In the genomic region with DNA sequence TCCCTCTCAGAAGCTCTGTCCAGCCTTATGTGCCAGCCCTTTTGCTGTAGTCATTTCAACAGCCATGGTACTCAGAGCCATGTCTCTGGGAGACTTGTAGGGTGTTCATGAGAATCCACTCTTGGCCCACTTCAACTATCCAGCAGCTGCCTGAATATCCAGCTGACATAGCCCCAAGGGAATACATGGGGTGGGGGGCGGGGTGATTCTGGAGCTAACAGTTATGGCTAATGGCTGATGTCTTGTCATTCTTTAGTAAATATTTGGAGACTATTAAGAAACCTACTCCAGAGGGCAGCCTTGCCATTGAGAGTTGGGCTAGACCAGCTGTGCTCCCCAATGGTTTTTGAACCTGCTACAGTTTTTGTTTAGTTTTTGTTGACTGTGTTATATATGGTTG, we compare ENCODE assay signal across 13 mouse cellular contexts.
"Had no signal": no experiment of that assay in that cellular context is flagged by ENCODE, and none has a peak within 500 bp of the region (broad histone marks: within the 10 kb centered on the region; RNA-seq: fewer than 3 reads in every experiment).

No protein-coding gene starts in this region.

- H3K9ac ChIP-seq: liver, embryonic 15.5 days; lung, embryonic 15.5 days; midbrain, embryonic 13.5 days; neural tube, embryonic 15.5 days had no signal

- DNase-seq: kidney, adult 8-10 months; kidney, postnatal 25 days; right cerebral cortex, adult 18-20 months; right cerebral cortex, postnatal 25 days; thymus, postnatal 36 days had no signal

- H3K9me3 ChIP-seq: limb, embryonic 10.5 days; liver, embryonic 15.5 days; lung, embryonic 15.5 days; midbrain, embryonic 13.5 days; neural tube, embryonic 15.5 days had no signal

- H3K27ac ChIP-seq: left cerebral cortex, adult 2 months; limb, embryonic 10.5 days; liver, embryonic 15.5 days; lung, embryonic 15.5 days; midbrain, embryonic 13.5 days; neural tube, embryonic 15.5 days had no signal

- H3K4me3 ChIP-seq: left cerebral cortex, adult 2 months; limb, embryonic 10.5 days; liver, embryonic 15.5 days; lung, embryonic 15.5 days; midbrain, embryonic 13.5 days; myocyte; neural tube, embryonic 15.5 days had no signal

- H3K36me3 ChIP-seq: limb, embryonic 10.5 days; liver, embryonic 15.5 days; lung, embryonic 15.5 days; midbrain, embryonic 13.5 days; neural tube, embryonic 15.5 days had no signal

- H3K4me2 ChIP-seq: liver, embryonic 11.5 days; liver, embryonic 15.5 days; lung, embryonic 15.5 days; midbrain, embryonic 13.5 days; neural tube, embryonic 15.5 days had no signal

- ATAC-seq: midbrain, embryonic 13.5 days had no signal

- H3K4me1 ChIP-seq: liver, embryonic 15.5 days; lung, embryonic 15.5 days; midbrain, embryonic 13.5 days; neural tube, embryonic 15.5 days had no signal

- H3K27me3 ChIP-seq: liver, embryonic 15.5 days; lung, embryonic 15.5 days; midbrain, embryonic 13.5 days; neural tube, embryonic 15.5 days had no signal
